Mouse (Mus musculus): Measurements from ENCODE around the gene Rsph10b. TPM values are rescaled to one million over a fixed set of nuclear protein-coding genes. Genes with fewer than 3 reads are reported as not detected.

Gene Rsph10b
- total RNA-seq, 1 experiment from 2014 or later: not detected

DNA sequence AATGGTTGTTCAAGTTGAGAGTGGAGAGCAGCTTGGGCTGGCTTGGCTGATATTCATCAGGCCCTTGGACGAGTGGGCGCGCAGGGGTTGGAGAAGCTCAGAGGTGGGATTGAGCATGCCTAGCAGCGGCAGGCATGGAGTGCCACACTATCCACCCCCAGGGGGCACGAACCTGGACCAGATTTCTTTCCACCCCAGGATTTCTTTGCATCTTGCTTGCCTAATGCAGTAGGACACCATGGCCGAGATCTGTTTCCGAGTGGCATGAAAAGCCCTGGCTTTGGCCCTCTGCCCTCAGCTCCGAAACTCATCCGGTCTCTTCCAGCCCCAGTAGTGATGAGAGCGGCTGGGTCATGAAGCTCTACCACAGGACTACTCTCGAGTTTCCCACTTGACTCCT lies 579 bp downstream of the Rsph10b start:
- ATAC-seq (replicated peaks; ENCODE audit: low read depth, poor library complexity, severe bottlenecking): no peak

- ATAC-seq (replicated peaks; ENCODE audit: low read depth, poor library complexity, severe bottlenecking): no peak
Measured at GRCm38 (mm10) chr5:143933875-143934274, 1.0 kb downstream of the Rsph10b start.

DNA sequence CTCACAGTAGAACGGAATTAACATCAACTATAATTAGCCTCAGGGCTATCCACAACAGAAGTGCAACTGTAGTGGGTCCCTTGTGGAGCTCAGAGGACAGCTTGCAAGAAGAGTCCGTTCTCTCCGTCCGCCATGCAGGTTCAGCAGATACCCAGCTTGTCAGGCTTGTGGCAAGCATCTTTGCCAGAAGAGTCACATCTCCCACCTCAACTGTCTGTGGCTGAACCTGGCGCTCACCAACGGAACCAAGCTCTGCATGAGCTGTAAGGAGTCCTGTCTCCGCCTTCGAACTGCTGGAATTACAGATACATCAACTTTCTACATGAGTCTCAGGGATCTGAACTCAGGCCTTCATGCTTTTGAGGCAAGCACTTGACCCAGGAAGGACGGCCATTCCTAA lies 3.3 kb downstream of the Rsph10b start:
- no peak for ATAC-seq (replicated peaks; ENCODE audit: low read depth, poor library complexity, severe bottlenecking)

GRCm38 (mm10) chr5:143941588-143941987 lies 8.8 kb downstream of the Rsph10b start:
- ATAC-seq (replicated peaks; ENCODE audit: low read depth, poor library complexity, severe bottlenecking): peak; percentile 52; the same call in 1 of the 2 replicates

- no peak for ATAC-seq (replicated peaks; ENCODE audit: low read depth, poor library complexity, severe bottlenecking)
Measured at GRCm38 (mm10) chr5:143943231-143944125, 10.6 kb downstream of the Rsph10b start.

- ATAC-seq (replicated peaks; ENCODE audit: low read depth, poor library complexity, severe bottlenecking): no peak
Measured at GRCm38 (mm10) chr5:143948361-143948760, 15.5 kb downstream of the Rsph10b start.

DNA sequence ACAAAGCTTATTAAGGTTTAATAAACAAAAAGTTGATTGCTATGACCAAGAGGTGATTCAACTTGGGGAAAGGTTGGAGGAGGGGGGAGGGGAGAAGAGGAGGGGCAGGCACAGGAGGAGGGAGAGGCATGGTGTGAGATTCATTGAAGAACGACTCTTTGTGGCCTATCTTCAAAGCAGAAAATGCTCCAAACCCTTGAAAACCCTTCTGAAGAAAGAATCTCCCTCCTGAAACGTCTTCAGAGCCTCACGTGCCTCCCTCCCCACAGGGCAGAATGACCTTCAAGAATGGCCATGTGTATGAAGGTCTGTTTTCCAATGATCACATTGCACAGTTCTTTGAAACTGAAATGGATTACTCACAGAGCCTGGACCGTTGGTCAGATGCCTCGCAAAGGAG lies 17.2 kb downstream of the Rsph10b start:
- no peak for ATAC-seq (replicated peaks; ENCODE audit: low read depth, poor library complexity, severe bottlenecking)

- ATAC-seq (replicated peaks; ENCODE audit: low read depth, poor library complexity, severe bottlenecking): no peak
Measured at GRCm38 (mm10) chr5:143957101-143957500, 24.3 kb downstream of the Rsph10b start.

- no peak for ATAC-seq (replicated peaks; ENCODE audit: low read depth, poor library complexity, severe bottlenecking)
Measured at GRCm38 (mm10) chr5:143959551-143959950, 26.7 kb downstream of the Rsph10b start.

DNA sequence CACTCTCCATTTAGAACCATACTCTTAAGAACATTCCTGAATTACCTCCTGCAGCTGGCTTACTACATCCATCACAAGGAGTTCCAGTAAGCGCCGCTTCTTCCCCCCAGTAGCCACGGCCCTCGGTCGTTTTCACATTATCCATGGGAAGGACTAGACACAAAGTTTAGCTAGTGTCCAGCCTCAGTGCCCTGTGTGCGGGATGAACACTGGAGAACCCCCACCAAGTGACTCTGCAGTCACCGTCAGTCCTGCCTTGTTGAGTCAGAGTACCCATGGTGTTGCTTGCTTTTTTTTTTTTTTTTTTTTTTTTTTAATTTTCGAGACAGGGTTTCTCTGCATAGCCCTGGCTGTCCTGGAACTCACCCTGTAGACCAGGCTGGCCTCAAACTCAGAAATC lies 28.3 kb downstream of the Rsph10b start:
- no peak for ATAC-seq (replicated peaks; ENCODE audit: low read depth, poor library complexity, severe bottlenecking)

DNA sequence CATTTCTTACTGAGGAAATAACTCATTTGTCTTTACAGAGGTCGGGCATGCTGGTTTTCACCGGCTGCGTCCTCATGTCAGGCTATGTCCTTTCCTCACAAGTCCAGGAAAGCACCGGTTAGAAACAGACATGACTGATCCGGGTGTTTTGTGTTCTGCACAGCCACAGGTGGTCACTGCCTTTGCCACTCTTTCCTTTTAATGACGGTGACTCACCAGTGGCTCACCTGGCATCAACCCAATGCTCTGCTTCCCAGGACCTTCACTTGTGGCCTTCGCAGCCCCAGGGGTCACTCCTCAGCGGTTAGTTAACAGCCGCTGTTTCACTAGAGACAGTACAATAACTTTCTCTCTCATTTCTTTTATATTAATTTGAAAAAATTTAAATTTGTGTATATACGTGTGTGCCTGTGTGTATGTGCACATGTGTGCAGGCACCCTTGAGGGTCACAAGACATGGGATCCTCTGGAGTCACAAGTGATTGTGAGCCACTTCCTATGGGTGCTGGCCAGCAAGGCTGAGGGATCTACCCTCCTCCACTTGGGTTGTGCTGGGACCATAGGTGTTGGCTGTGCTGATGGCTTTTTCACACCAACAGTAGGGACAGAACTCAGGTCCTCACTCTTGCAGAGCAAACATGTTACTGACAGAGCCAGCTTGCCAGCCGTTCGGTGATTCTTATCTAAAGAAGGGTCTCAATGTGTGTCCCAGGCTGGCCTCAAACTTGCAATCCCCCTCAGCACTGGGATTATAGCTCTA lies 32.9 kb downstream of the Rsph10b start:
- ATAC-seq (replicated peaks; ENCODE audit: low read depth, poor library complexity, severe bottlenecking): no peak

DNA sequence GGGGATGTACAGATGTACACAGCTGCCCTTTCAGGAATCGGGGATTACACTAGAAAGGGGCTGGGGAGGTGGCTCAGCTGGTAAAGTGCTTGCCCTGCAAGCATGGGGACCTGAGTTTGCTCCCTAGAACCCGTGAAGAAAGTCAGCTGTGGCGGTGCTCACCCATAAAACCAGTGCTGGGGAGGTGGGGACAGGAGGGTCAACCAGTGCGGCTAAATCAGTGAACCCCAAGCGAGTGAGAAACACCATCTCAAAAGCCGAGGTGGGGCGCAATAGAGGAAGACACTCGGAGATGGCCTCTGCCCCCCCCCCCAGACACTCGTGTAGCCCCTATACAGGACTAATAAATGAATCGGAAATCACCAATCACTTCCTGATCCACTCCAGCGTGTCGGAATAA lies 33.8 kb downstream of the Rsph10b start:
- ATAC-seq (replicated peaks; ENCODE audit: low read depth, poor library complexity, severe bottlenecking): no peak

DNA sequence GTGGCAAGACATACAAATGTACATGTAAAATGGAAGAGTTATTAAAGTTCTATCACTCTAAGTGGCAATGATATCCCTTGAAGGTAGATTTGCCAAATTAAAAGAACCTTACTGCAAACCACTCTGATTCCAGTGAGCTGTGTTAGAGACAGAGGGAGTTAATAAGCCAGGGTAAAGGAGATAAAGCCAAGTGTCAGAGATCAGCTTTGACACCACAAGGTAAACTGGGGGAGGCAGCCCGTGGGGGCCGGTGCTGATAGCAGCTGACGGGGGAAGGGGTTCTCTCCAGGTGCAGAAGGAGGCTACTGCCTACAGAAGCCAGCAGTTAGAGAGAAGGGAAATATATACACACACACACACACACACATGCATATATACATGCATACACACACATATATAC lies 39.8 kb downstream of the Rsph10b start:
- no peak for ATAC-seq (replicated peaks; ENCODE audit: low read depth, poor library complexity, severe bottlenecking)

DNA sequence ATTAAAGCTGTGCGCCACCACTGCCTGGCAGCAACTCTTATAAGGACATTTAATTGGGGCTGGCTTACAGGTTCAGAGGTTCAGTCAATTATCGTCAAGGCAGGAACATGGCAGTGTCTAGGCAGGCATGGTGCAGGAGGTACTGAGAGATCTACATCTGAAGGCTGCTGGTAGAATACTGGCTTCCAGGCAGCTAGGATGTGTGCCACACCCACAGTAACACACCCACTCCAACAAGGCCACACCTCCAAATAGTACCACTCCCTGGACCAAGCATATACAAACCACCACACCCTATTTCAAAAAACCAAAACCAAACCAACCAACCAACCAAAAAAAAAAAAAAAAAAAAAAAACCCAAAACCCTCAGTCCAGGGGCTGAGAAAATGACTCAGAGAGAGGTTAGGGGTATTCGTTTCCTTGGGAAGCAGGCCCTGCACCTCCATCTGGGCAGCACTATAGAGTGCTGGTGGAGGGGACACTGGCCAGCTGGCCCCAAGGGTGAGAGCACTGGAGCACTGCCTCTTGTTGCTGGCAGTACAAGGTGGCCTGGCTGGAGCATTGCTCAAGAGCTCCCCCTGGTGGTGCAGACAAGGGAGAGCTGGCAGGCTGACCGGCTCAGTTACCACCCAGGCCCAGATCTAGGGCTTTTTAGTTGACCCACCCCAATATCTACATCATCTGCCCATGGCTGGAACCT lies 42.2 kb downstream of the Rsph10b start:
- ATAC-seq (replicated peaks; ENCODE audit: low read depth, poor library complexity, severe bottlenecking): peak; percentile 91

DNA sequence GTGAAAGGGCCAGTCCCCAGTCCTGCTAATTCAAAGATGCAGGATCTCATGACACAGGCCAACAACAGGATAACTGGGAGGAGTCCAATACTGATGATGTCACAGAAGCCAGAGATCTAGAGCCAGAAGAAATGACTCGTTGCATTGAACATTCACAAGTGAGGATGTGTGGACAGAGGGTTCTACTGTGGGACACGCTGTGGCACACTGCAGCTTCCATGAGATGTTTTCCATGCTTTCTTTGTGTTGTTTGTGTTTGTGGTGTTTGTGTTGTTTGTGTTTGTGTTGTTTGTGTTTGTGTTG lies 42.7 kb downstream of the Rsph10b start:
- peak; percentile 43 for ATAC-seq (replicated peaks; ENCODE audit: low read depth, poor library complexity, severe bottlenecking)

DNA sequence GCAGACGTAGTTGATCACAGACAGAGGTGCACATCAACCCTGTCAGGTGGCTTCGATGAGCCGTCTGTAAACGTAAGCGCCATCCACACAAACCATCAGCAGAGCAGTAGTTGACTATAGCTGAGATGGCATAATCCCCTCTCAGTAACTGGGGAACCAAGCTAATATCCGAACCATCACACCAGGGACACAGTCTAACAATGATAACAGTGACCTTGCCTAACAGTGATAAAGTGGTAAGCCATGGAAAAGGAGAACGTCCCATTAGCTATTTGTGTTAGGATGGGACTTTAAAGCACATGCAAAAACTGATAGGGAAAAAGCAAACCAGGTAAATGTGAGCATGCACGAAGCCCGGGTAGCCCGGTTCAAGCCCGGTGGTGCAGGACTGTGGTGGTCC lies 43.4 kb downstream of the Rsph10b start:
- no peak for ATAC-seq (replicated peaks; ENCODE audit: low read depth, poor library complexity, severe bottlenecking)

DNA sequence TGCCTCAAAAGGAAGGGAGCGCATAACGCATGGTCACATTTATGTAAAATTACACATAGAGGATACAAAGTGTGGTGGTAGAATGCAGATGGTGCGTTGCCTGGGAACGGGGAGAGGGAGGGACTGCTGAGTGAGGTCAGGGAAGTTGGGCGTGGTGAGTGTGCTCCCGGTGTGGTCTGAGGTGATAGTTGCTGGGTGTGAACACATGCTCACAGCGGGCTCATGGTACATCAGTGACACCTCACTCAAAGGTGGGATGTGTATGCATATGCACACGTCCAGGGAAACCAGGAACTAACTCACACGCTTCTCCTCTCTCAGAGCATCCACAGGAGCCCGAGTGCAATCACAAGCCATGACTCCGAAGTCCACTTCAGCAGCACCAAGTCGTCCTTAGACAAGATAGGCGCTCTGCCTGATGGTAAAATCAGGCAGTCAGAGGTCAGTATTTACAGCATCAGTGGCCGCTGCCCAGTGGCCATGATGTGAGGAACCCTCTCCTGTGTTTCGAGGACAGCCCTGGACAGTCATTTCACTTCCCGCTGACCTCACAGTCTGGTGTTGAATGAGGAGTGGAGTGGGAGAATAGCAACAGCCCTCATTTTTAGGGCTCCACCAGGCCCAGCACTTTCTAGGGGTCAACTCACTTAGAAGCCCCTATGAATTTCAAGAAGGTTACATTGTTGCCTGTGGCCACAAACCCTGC lies 44.0 kb downstream of the Rsph10b start:
- ATAC-seq (replicated peaks; ENCODE audit: low read depth, poor library complexity, severe bottlenecking): no peak

- no peak for ATAC-seq (replicated peaks; ENCODE audit: low read depth, poor library complexity, severe bottlenecking)
Measured at GRCm38 (mm10) chr5:143980858-143981257, 48.0 kb downstream of the Rsph10b start.

GRCm38 (mm10) chr5:143982361-143982760 lies 49.5 kb downstream of the Rsph10b start:
- no peak for ATAC-seq (replicated peaks; ENCODE audit: low read depth, poor library complexity, severe bottlenecking)

- no peak for ATAC-seq (replicated peaks; ENCODE audit: low read depth, poor library complexity, severe bottlenecking)
Measured at GRCm38 (mm10) chr5:143985381-143985780, 52.5 kb downstream of the Rsph10b start.
